Mouse (Mus musculus) heart, adult 2 months (tissue): ENCODE results near the gene Adh7. TPM values are rescaled to one million over a fixed set of nuclear protein-coding genes. Genes with fewer than 3 reads are reported as not detected.

Source experiments
- DNase-seq, 2 experiments: peaks; one replicate each; pipeline ENCODE4 v3.0.0; 2021
- H3K27ac ChIP-seq: fragments of 200-600 bp; 2 replicates; pipeline ENCODE4 v1.8.1; 2022
- H3K27me3 ChIP-seq: fragments of 200-500 bp; 2 replicates; pipeline ENCODE4 v1.6.1; 2012; ENCODE audit warnings: mild to moderate bottlenecking, low read length, inconsistent platforms, mixed read lengths; ENCODE audit not compliant: control insufficient read depth, insufficient read depth
- H3K36me3 ChIP-seq: fragments of 200-500 bp; 2 replicates; pipeline ENCODE4 v1.6.1; 2012; ENCODE audit warnings: low read length, inconsistent platforms; ENCODE audit not compliant: control insufficient read depth, insufficient read depth
- H3K4me1 ChIP-seq: fragments of 200-500 bp; 2 replicates; pipeline ENCODE4 v1.6.1; 2011; ENCODE audit warnings: low read length; ENCODE audit not compliant: control insufficient read depth, insufficient read depth
- H3K4me3 ChIP-seq: fragments of 200-600 bp; 2 replicates; pipeline ENCODE4 v1.8.1; 2022
- H3K79me2 ChIP-seq: fragments of 200-500 bp; replicated peaks from 2 replicates; pipeline ENCODE4 v1.6.1; 2012; ENCODE audit warnings: mild to moderate bottlenecking, inconsistent platforms, low read length, moderate library complexity, mixed read lengths; ENCODE audit not compliant: control insufficient read depth, insufficient read depth
- H3K9ac ChIP-seq: fragments of 200-500 bp; 2 replicates; pipeline ENCODE4 v1.6.1; 2012; ENCODE audit warnings: low read depth, mild to moderate bottlenecking, control low read depth, inconsistent platforms, low read length, mixed read lengths
- CTCF ChIP-seq: fragments of 200-600 bp; IDR thresholded peaks from 2 replicates; pipeline ENCODE4 v1.8.1; 2022; ENCODE audit warnings: antibody characterized with exemption, mild to moderate bottlenecking, moderate library complexity
- EP300 ChIP-seq: fragments of 200-500 bp; IDR thresholded peaks from 2 replicates; pipeline ENCODE4 v1.6.1; 2011; ENCODE audit warnings: low read depth, low read length, control low read depth; ENCODE audit not compliant: insufficient read depth
- POLR2A ChIP-seq: fragments of 200-500 bp; IDR thresholded peaks from 2 replicates; pipeline ENCODE4 v1.6.1; 2011; ENCODE audit warnings: mild to moderate bottlenecking, low read depth, low read length, control low read depth; ENCODE audit not compliant: insufficient read depth
- WGBS: fragments of 180-500 bp; shearing (Covaris S2); methylation state at CpG from one replicate; pipeline ENCODE4 v1.1.7; 2018; 5-methylcytosine and 5-hydroxymethylcytosine counted together
- intact Hi-C: fragments of 180-260 bp; cut with DNase I; formaldehyde crosslinking; loops from one replicate; pipeline ENCODE4 v1.15.1; 2025
- polyA plus RNA-seq: library from polyadenylated mRNA; depleted of rRNA; stranded (reverse); fragments of >200 nt; gene quantifications from 2 replicates; pipeline ENCODE4 v1.2.3, GENCODE M21; 2012
- total RNA-seq, 2 experiments: library from RNA; stranded (reverse); gene quantifications; 2 replicates each; pipeline ENCODE4 v1.2.3; 2021

The Adh7 gene
- total and polyA plus RNA-seq, 3 experiments = 0.73 to 1.4 TPM; not detected in 1

GRCm38 (mm10) chr3:138241371-138241770 is 23.8 kb downstream of the Adh7 start:
- Histone ChIP-seq H3K36me3 (no peaks in the 10 kb centered on the region), H3K27me3 (no peaks in the 10 kb centered on the region), H3K79me2 (no peaks in the 10 kb centered on the region), H3K4me1 (peaks cover 3% of the 10 kb centered on the region), H3K27ac (no peak overlapping the region; the same call in 1 of the 2 replicates), H3K9ac (0 out of 2 replicates have a peak overlapping the region, but pooled peaks have one; percentile 25), H3K4me3 (no peak overlapping the region)
- peak in 1 of 2 experiments; percentile 23 for DNase-seq
- intact Hi-C loops = loop anchor here (2.0 kb wide), 2 partner anchors 63 to 163 kb away; no protein-coding TSS in a partner anchor
- TF ChIP-seq CTCF (no peak), EP300 (no peak), POLR2A (no peak)
- 21% methylated on average over 6 of the region's 6 CpGs for WGBS

GRCm38 (mm10) chr3:138242021-138242726 is 24.6 kb downstream of the Adh7 start:
- Histone ChIP-seq H3K9ac (no peak overlapping the region), H3K4me1 (peaks cover 6% of the 10 kb centered on the region), H3K4me3 (no peak overlapping the region), H3K79me2 (no peaks in the 10 kb centered on the region), H3K36me3 (peaks cover 3% of the 10 kb centered on the region; the same call in 1 of the 2 replicates), H3K27me3 (no peaks in the 10 kb centered on the region), H3K27ac (no peak overlapping the region)
- no peak for DNase-seq
- TF ChIP-seq CTCF = no peak
- no peak for TF ChIP-seq EP300
- no peak for TF ChIP-seq POLR2A
- intact Hi-C loops = no loop called here
- WGBS = 88% methylated on average over 14 of the region's 14 CpGs

- WGBS = 88% methylated on average over 6 of the region's 6 CpGs
- no peak for TF ChIP-seq EP300
- no peak for TF ChIP-seq CTCF
- TF ChIP-seq POLR2A = no peak
- DNase-seq = no peak
- Histone ChIP-seq H3K4me3 (no peak overlapping the region), H3K36me3 (peaks cover 3% of the 10 kb centered on the region; the same call in 1 of the 2 replicates), H3K9ac (no peak overlapping the region), H3K27me3 (no peaks in the 10 kb centered on the region), H3K4me1 (peaks cover 10% of the 10 kb centered on the region), H3K79me2 (no peaks in the 10 kb centered on the region), H3K27ac (no peak overlapping the region)
- intact Hi-C loops = no loop called here
These were observed 25.4 kb downstream of the Adh7 start for GRCm38 (mm10) chr3:138242933-138243332.

GRCm38 (mm10) chr3:138244338-138244874 is 26.8 kb downstream of the Adh7 start:
- TF ChIP-seq POLR2A (no peak), EP300 (no peak), CTCF (no peak)
- intact Hi-C loops = no loop called here
- no peak overlapping the region for H3K27ac ChIP-seq
- no peaks in the 10 kb centered on the region for H3K27me3 ChIP-seq
- no peaks in the 10 kb centered on the region for H3K79me2 ChIP-seq
- peaks cover 3% of the 10 kb centered on the region for H3K36me3 ChIP-seq
- H3K4me3 ChIP-seq = no peak overlapping the region
- peaks cover 20% of the 10 kb centered on the region for H3K4me1 ChIP-seq
- no peak for DNase-seq
- 82% methylated on average over 7 of the region's 7 CpGs for WGBS
- no peak overlapping the region for H3K9ac ChIP-seq

- peak in 1 of 2 experiments; percentile 33 for DNase-seq
- Histone ChIP-seq H3K36me3 (peaks cover 3% of the 10 kb centered on the region), H3K79me2 (no peaks in the 10 kb centered on the region), H3K27me3 (no peaks in the 10 kb centered on the region), H3K9ac (no peak overlapping the region), H3K4me1 (peaks cover 18% of the 10 kb centered on the region), H3K4me3 (no peak overlapping the region), H3K27ac (peak overlapping the region; percentile 71)
- intact Hi-C loops = no loop called here
- no peak for TF ChIP-seq CTCF
- no peak for TF ChIP-seq EP300
- TF ChIP-seq POLR2A = peak; percentile 50
These were observed 29.0 kb downstream of the Adh7 start for GRCm38 (mm10) chr3:138246511-138247020.

- Histone ChIP-seq H3K36me3 (peaks cover 3% of the 10 kb centered on the region), H3K9ac (no peak overlapping the region), H3K27me3 (no peaks in the 10 kb centered on the region), H3K4me3 (no peak overlapping the region), H3K4me1 (peaks cover 18% of the 10 kb centered on the region), H3K27ac (peak overlapping the region; percentile 71), H3K79me2 (no peaks in the 10 kb centered on the region)
- TF ChIP-seq POLR2A = no peak
- no peak for TF ChIP-seq CTCF
- TF ChIP-seq EP300 = no peak
- no peak for DNase-seq
- 64% methylated on average over 4 of the region's 4 CpGs for whole genome bisulfite sequencing
- intact Hi-C loops = no loop called here
These were observed 29.7 kb downstream of the Adh7 start for GRCm38 (mm10) chr3:138247241-138247640.
